Mouse (Mus musculus) left cerebral cortex, adult 8-10 months (tissue): Measurements from ENCODE around the gene Zfp963. TPM values are rescaled to one million over a fixed set of nuclear protein-coding genes. Genes with fewer than 3 reads are reported as not detected.
"Not testable (repeated sequence)": the region's sequence is repeated elsewhere in the genome, so short reads cannot be mapped to it uniquely, and the experiment has no call there.

Experiments
- DNase-seq, 2 experiments: peaks; one replicate each; pipeline ENCODE4 v3.0.0; 2022; ENCODE audit warnings: low spot score in 2 of 2
- total RNA-seq, 4 experiments: library from RNA; stranded (reverse); gene quantifications; 2 replicates each; pipeline ENCODE4 v1.2.4; 2022

The Zfp963 gene
- total RNA-seq, 4 experiments from 2014 or later, result 3.3 to 4.3 (median 3.6) TPM

- DNase-seq, result no peak
Measured at GRCm38 (mm10) chr8:69741231-69741630, 8.5 kb downstream of the Zfp963 start.

GRCm38 (mm10) chr8:69740763-69741162, 9.0 kb downstream of the Zfp963 start:
- DNase-seq, result no peak

- no peak for DNase-seq
Measured at GRCm38 (mm10) chr8:69735495-69735894, 14.3 kb downstream of the Zfp963 start.

- DNase-seq, result no peak
Measured at GRCm38 (mm10) chr8:69717232-69717580, 32.6 kb downstream of the Zfp963 start.

- peak; percentile 80 to 100 for DNase-seq
Measured at GRCm38 (mm10) chr8:69716403-69717231, 33.2 kb downstream of the Zfp963 start.

GRCm38 (mm10) chr8:69715366-69715765, 34.4 kb downstream of the Zfp963 start:
- no peak for DNase-seq

- DNase-seq, result no peak
Measured at GRCm38 (mm10) chr8:69713516-69713915, 36.3 kb downstream of the Zfp963 start.

GRCm38 (mm10) chr8:69710624-69711023, 39.1 kb downstream of the Zfp963 start, which contains the start of gene Zfp869:
TSS of gene Zfp869 (minus strand) at chr8:69710724.
- DNase-seq, result not testable (repeated sequence)

- DNase-seq, result no peak
Measured at GRCm38 (mm10) chr8:69701810-69702209, 48.0 kb downstream of the Zfp963 start.

Other genes starting within 250 kb of the Zfp963 start
- not detected for gene Gm7697, start 227.0 kb downstream of the Zfp963 start, total RNA-seq
- 10 to 100 TPM; 15.1 to 21.7 (median 18.7) TPM for gene Zfp868, start 124.4 kb downstream of the Zfp963 start, total RNA-seq
- gene Zfp964, start 95.5 kb downstream of the Zfp963 start, total RNA-seq, result 1 to 10 TPM; 3.6 to 4.6 (median 4.3) TPM
- 10 to 100 TPM; 22.9 to 25.9 (median 23.9) TPM for gene Zfp869, start 39.2 kb downstream of the Zfp963 start, total RNA-seq
- gene Gm20422, start 24.9 kb upstream of the Zfp963 start, total RNA-seq, result 1 to 10 TPM in 3 of 4 experiments, under 1 TPM in 1; 0.46 to 5.3 (median 2.0) TPM
- gene Atp13a1, start 41.2 kb upstream of the Zfp963 start, total RNA-seq, result 10 to 100 TPM; 32.9 to 37.1 (median 35.3) TPM
- gene Zfp866, start 41.2 kb upstream of the Zfp963 start, total RNA-seq, result 10 to 100 TPM; 27.1 to 29.1 (median 27.8) TPM
- 10 to 100 TPM; 11.6 to 18.1 (median 15.7) TPM for gene Gmip, start 58.7 kb upstream of the Zfp963 start, total RNA-seq
- gene Lpar2, start 72.5 kb upstream of the Zfp963 start, total RNA-seq, result under 1 TPM; 0.57 to 0.68 (median 0.64) TPM
- gene Pbx4, start 82.5 kb upstream of the Zfp963 start, total RNA-seq, result 10 to 100 TPM; 16.4 to 19.4 (median 17.9) TPM
- under 1 TPM; 0.54 to 0.79 (median 0.65) TPM for gene Cilp2, start 137.7 kb upstream of the Zfp963 start, total RNA-seq
- under 1 TPM in 1 of 4 experiments, not detected in 3; 0.28 TPM for gene Tssk6, start 152.2 kb upstream of the Zfp963 start, total RNA-seq
- 100 to 1,000 TPM; 102 to 149 (median 131) TPM for gene Ndufa13, start 152.6 kb upstream of the Zfp963 start, total RNA-seq
- gene Yjefn3, start 152.7 kb upstream of the Zfp963 start, total RNA-seq, result 10 to 100 TPM; 20.2 to 30.4 (median 21.7) TPM
- 10 to 100 TPM; 29.7 to 38.2 (median 30.4) TPM for gene Gatad2a, start 246.4 kb upstream of the Zfp963 start, total RNA-seq